Mouse (Mus musculus): Measurements from ENCODE around the gene Msrb3. TPM values are rescaled to one million over a fixed set of nuclear protein-coding genes. Genes with fewer than 3 reads are reported as not detected.

Gene Msrb3
- polyA plus RNA-seq, 1 experiment from 2014 or later = 29.6 TPM

GRCm38 (mm10) chr10:120857531-120858001 is 41.3 kb downstream of the Msrb3 start:
- Histone ChIP-seq H3K9ac (ENCODE audit: low read length) (peak overlapping the region; percentile 29; the same call in 1 of the 2 replicates), H3K36me3 (ENCODE audit: control insufficient read depth, insufficient read depth, low read length) (no peaks in the 10 kb centered on the region), H3K27ac (ENCODE audit: low read length) (peak overlapping the region; percentile 28), H3K9me3 (replicated peaks; ENCODE audit: control insufficient read depth, low read length) (no peaks in the 10 kb centered on the region), H3K4me2 (ENCODE audit: low read depth, low read length) (peak overlapping the region; percentile 40), H3K4me3 (replicated peaks; ENCODE audit: low read length) (peak overlapping the region; percentile 18), H3K4me1 (ENCODE audit: control insufficient read depth, insufficient read depth, low read length) (peaks cover 12% of the 10 kb centered on the region), H3K27me3 (ENCODE audit: control insufficient read depth, insufficient read depth, low read length) (no peaks in the 10 kb centered on the region)
- WGBS = 40% methylated on average over 13 of the region's 13 CpGs
- peak; percentile 87; the same call in 1 of the 2 replicates for ATAC-seq (ENCODE audit: insufficient read depth, low FRiP score)

DNA sequence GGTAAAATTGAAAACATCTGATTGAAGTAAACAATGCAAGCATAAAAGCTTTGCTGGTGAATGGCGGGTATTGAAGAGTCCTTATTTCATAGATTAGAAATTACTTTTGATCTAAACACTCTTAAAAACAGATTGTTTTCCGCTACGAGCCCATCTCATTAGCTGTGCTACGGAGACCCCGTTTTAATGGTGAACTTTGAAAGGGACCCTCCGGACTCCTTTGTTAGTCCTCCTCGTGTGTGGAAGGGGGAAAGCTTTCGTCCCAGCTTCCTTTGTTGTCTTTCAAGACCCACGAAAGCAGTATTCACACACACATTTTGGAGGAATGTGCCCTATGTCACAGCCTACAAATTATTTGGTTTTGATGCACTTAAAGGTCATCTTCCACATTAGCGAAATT is 44.6 kb downstream of the Msrb3 start:
- no peak for ATAC-seq (ENCODE audit: insufficient read depth, low FRiP score)
- Histone ChIP-seq H3K4me3 (replicated peaks; ENCODE audit: low read length) (no peak overlapping the region), H3K9me3 (replicated peaks; ENCODE audit: control insufficient read depth, low read length) (no peaks in the 10 kb centered on the region), H3K36me3 (ENCODE audit: control insufficient read depth, insufficient read depth, low read length) (no peaks in the 10 kb centered on the region), H3K4me1 (ENCODE audit: control insufficient read depth, insufficient read depth, low read length) (peaks cover 22% of the 10 kb centered on the region), H3K9ac (ENCODE audit: low read length) (no peak overlapping the region), H3K27ac (ENCODE audit: low read length) (no peak overlapping the region), H3K4me2 (ENCODE audit: low read depth, low read length) (no peak overlapping the region), H3K27me3 (ENCODE audit: control insufficient read depth, insufficient read depth, low read length) (no peaks in the 10 kb centered on the region)
- 83% methylated on average over 10 of the region's 10 CpGs for WGBS

- H3K27ac ChIP-seq (ENCODE audit: low read length) = no peak overlapping the region
- 80% methylated on average over 9 of the region's 9 CpGs for WGBS
- no peak overlapping the region for H3K4me2 ChIP-seq (ENCODE audit: low read depth, low read length)
- no peak overlapping the region for H3K4me3 ChIP-seq (replicated peaks; ENCODE audit: low read length)
- peaks cover 22% of the 10 kb centered on the region for H3K4me1 ChIP-seq (ENCODE audit: control insufficient read depth, insufficient read depth, low read length)
- ATAC-seq (ENCODE audit: insufficient read depth, low FRiP score) = no peak
- no peaks in the 10 kb centered on the region for H3K9me3 ChIP-seq (replicated peaks; ENCODE audit: control insufficient read depth, low read length)
- no peaks in the 10 kb centered on the region for H3K36me3 ChIP-seq (ENCODE audit: control insufficient read depth, insufficient read depth, low read length)
- no peaks in the 10 kb centered on the region for H3K27me3 ChIP-seq (ENCODE audit: control insufficient read depth, insufficient read depth, low read length)
- no peak overlapping the region for H3K9ac ChIP-seq (ENCODE audit: low read length)
Observed at GRCm38 (mm10) chr10:120853816-120854215, 45.1 kb downstream of the Msrb3 start.

GRCm38 (mm10) chr10:120851196-120851781 is 47.6 kb downstream of the Msrb3 start:
- H3K36me3 ChIP-seq (ENCODE audit: control insufficient read depth, insufficient read depth, low read length) = no peaks in the 10 kb centered on the region
- no peak overlapping the region for H3K4me2 ChIP-seq (ENCODE audit: low read depth, low read length)
- H3K27me3 ChIP-seq (ENCODE audit: control insufficient read depth, insufficient read depth, low read length) = no peaks in the 10 kb centered on the region
- no peak overlapping the region for H3K9ac ChIP-seq (ENCODE audit: low read length)
- WGBS = 52% methylated on average over 9 of the region's 9 CpGs
- peaks cover 17% of the 10 kb centered on the region for H3K4me1 ChIP-seq (ENCODE audit: control insufficient read depth, insufficient read depth, low read length)
- H3K9me3 ChIP-seq (replicated peaks; ENCODE audit: control insufficient read depth, low read length) = no peaks in the 10 kb centered on the region
- no peak overlapping the region for H3K4me3 ChIP-seq (replicated peaks; ENCODE audit: low read length)
- ATAC-seq (ENCODE audit: insufficient read depth, low FRiP score) = no peak
- H3K27ac ChIP-seq (ENCODE audit: low read length) = no peak overlapping the region

DNA sequence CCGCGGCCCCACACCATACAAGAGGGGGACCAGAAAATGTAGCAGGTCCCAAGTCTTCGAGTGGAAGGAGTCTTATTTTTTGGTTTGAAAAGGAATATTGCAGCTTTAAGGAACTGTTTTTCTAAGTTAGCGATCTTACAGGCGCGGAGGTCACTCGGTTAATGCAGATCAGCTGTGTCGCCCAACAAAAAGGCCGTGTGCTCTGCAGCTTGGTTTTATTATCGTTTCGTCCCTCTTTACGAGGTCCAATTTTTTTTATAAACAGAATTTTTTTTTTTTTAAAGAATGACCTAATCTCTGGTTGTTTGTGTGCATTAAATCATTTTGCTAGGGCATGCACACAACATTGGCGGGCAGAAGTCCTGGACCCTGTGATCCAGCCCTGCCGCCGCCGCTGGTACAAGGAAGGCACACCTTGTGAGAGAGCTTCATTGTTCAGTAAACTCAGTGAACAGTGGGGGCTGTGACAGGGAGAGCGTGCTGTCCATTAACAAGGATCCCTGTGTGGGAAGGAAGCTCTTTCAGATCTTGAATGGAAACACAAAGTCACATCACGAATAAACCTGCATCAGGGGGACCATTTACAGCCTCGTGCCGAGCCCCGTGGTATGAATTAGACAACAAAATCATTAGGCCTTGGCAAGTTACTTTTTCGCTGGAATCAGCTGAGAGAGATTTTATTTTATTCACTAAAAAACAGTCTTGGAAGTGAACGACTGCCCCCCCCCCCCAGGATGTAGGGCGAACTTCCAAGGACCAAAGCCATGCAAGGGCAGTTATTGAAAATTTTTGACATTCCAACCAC is 48.3 kb downstream of the Msrb3 start:
- no peaks in the 10 kb centered on the region for H3K36me3 ChIP-seq (ENCODE audit: control insufficient read depth, insufficient read depth, low read length)
- H3K4me3 ChIP-seq (replicated peaks; ENCODE audit: low read length) = no peak overlapping the region
- ATAC-seq (ENCODE audit: insufficient read depth, low FRiP score) = no peak
- peak overlapping the region; percentile 9; the same call in 1 of the 2 replicates for H3K4me2 ChIP-seq (ENCODE audit: low read depth, low read length)
- WGBS = 53% methylated on average over 24 of the region's 24 CpGs
- H3K27ac ChIP-seq (ENCODE audit: low read length) = no peak overlapping the region
- no peaks in the 10 kb centered on the region for H3K9me3 ChIP-seq (replicated peaks; ENCODE audit: control insufficient read depth, low read length)
- no peak overlapping the region for H3K9ac ChIP-seq (ENCODE audit: low read length)
- no peaks in the 10 kb centered on the region for H3K27me3 ChIP-seq (ENCODE audit: control insufficient read depth, insufficient read depth, low read length)
- H3K4me1 ChIP-seq (ENCODE audit: control insufficient read depth, insufficient read depth, low read length) = peaks cover 17% of the 10 kb centered on the region

DNA sequence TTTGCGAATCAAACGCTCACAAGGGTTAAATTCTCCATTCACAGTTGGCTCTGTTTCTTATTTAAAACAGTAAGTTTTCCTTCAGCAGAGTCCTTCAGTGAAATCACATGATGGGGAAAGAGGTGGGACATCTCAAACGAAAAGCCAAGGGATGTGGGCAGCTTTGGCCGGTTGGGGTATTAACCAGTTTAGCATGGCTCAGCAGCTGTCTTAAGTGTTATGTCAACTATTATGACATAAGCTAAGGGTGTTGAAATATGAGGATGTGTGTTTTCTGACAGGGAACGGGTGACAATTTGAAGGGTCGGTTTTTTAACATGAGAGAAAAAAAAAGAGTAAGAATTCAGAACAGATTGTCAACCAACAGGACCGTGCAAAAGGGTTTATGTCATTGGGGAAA is 50.2 kb downstream of the Msrb3 start:
- Histone ChIP-seq H3K4me3 (replicated peaks; ENCODE audit: low read length) (no peak overlapping the region), H3K9ac (ENCODE audit: low read length) (no peak overlapping the region), H3K4me2 (ENCODE audit: low read depth, low read length) (no peak overlapping the region), H3K9me3 (replicated peaks; ENCODE audit: control insufficient read depth, low read length) (no peaks in the 10 kb centered on the region), H3K36me3 (ENCODE audit: control insufficient read depth, insufficient read depth, low read length) (no peaks in the 10 kb centered on the region), H3K27me3 (ENCODE audit: control insufficient read depth, insufficient read depth, low read length) (no peaks in the 10 kb centered on the region), H3K4me1 (ENCODE audit: control insufficient read depth, insufficient read depth, low read length) (peaks cover 17% of the 10 kb centered on the region), H3K27ac (ENCODE audit: low read length) (no peak overlapping the region)
- 71% methylated on average over 7 of the region's 7 CpGs for WGBS
- ATAC-seq (ENCODE audit: insufficient read depth, low FRiP score) = no peak

- Histone ChIP-seq H3K9ac (ENCODE audit: low read length) (no peak overlapping the region), H3K4me3 (replicated peaks; ENCODE audit: low read length) (no peak overlapping the region), H3K9me3 (replicated peaks; ENCODE audit: control insufficient read depth, low read length) (no peaks in the 10 kb centered on the region), H3K27me3 (ENCODE audit: control insufficient read depth, insufficient read depth, low read length) (no peaks in the 10 kb centered on the region), H3K36me3 (ENCODE audit: control insufficient read depth, insufficient read depth, low read length) (peaks cover 5% of the 10 kb centered on the region), H3K4me1 (ENCODE audit: control insufficient read depth, insufficient read depth, low read length) (peaks cover 14% of the 10 kb centered on the region), H3K27ac (ENCODE audit: low read length) (no peak overlapping the region), H3K4me2 (ENCODE audit: low read depth, low read length) (no peak overlapping the region)
- ATAC-seq (ENCODE audit: insufficient read depth, low FRiP score) = no peak
- WGBS = 75% methylated on average over 4 of the region's 4 CpGs
Observed at GRCm38 (mm10) chr10:120847785-120848184, 51.1 kb downstream of the Msrb3 start.

GRCm38 (mm10) chr10:120839966-120840365 is 58.9 kb downstream of the Msrb3 start:
- H3K27me3 ChIP-seq (ENCODE audit: control insufficient read depth, insufficient read depth, low read length) = no peaks in the 10 kb centered on the region
- no peak overlapping the region for H3K4me2 ChIP-seq (ENCODE audit: low read depth, low read length)
- no peak overlapping the region for H3K27ac ChIP-seq (ENCODE audit: low read length)
- peaks cover 5% of the 10 kb centered on the region for H3K36me3 ChIP-seq (ENCODE audit: control insufficient read depth, insufficient read depth, low read length)
- H3K4me1 ChIP-seq (ENCODE audit: control insufficient read depth, insufficient read depth, low read length) = no peaks in the 10 kb centered on the region
- 0 out of 2 replicates have a peak, but pooled peaks cover 3% of the 10 kb centered on the region for H3K9me3 ChIP-seq (replicated peaks; ENCODE audit: control insufficient read depth, low read length)
- WGBS = 72% methylated on average over 7 of the region's 7 CpGs
- H3K4me3 ChIP-seq (replicated peaks; ENCODE audit: low read length) = no peak overlapping the region
- no peak for ATAC-seq (ENCODE audit: insufficient read depth, low FRiP score)
- H3K9ac ChIP-seq (ENCODE audit: low read length) = no peak overlapping the region

GRCm38 (mm10) chr10:120834531-120834930 is 64.4 kb downstream of the Msrb3 start:
- no peaks in the 10 kb centered on the region for H3K27me3 ChIP-seq (ENCODE audit: control insufficient read depth, insufficient read depth, low read length)
- 87% methylated on average over 1 of the region's 1 CpGs for WGBS
- H3K9me3 ChIP-seq (replicated peaks; ENCODE audit: control insufficient read depth, low read length) = 0 out of 2 replicates have a peak, but pooled peaks cover 3% of the 10 kb centered on the region
- ATAC-seq (ENCODE audit: insufficient read depth, low FRiP score) = no peak
- no peaks in the 10 kb centered on the region for H3K36me3 ChIP-seq (ENCODE audit: control insufficient read depth, insufficient read depth, low read length)
- H3K27ac ChIP-seq (ENCODE audit: low read length) = no peak overlapping the region
- H3K4me2 ChIP-seq (ENCODE audit: low read depth, low read length) = no peak overlapping the region
- no peak overlapping the region for H3K9ac ChIP-seq (ENCODE audit: low read length)
- H3K4me1 ChIP-seq (ENCODE audit: control insufficient read depth, insufficient read depth, low read length) = no peaks in the 10 kb centered on the region
- H3K4me3 ChIP-seq (replicated peaks; ENCODE audit: low read length) = no peak overlapping the region

All from stomach, embryonic 16.5 days (tissue).